In genomic region chr17:24210591-24210990, GRCm38 (mm10) we compare ENCODE assay signal across 13 mouse cellular contexts. TPM values are rescaled to one million over a fixed set of nuclear protein-coding genes. Genes with fewer than 3 reads are reported as not detected.
A peak's percentile ranks its signal among the peaks of the same experiment; 100 is the strongest.
DNase-seq lines count a peak whose midpoint lies in the region; ATAC-seq and TF ChIP-seq lines count a peak whose summit lies in the region.
"Had no signal": no experiment of that assay in that cellular context is flagged by ENCODE, and none has a peak within 500 bp of the region (broad histone marks: within the 10 kb centered on the region; RNA-seq: fewer than 3 reads in every experiment).

No protein-coding gene starts in this region.

- no peak for TF ChIP-seq CTCF in G1E (IDR thresholded peaks at IDR 0.05; ENCODE audit: low read depth, low read length)

- WGBS in hindbrain, embryonic 10.5 days: 85% methylated on average over 3 of the region's 3 CpGs
- 89% methylated on average over 3 of the region's 3 CpGs for WGBS in hindbrain, embryonic 14.5 days
- WGBS in hindbrain, embryonic 13.5 days: 89% methylated on average over 3 of the region's 3 CpGs
- WGBS in midbrain, embryonic 12.5 days: 86% methylated on average over 3 of the region's 3 CpGs

- H3K9ac ChIP-seq in hindbrain, embryonic 14.5 days: no peak overlapping the region
- no peak overlapping the region for H3K9ac ChIP-seq in hindbrain, embryonic 13.5 days
- H3K9ac ChIP-seq in midbrain, embryonic 12.5 days (replicated peaks): no peak overlapping the region

- no peaks in the 10 kb centered on the region for H3K9me3 ChIP-seq in hindbrain, embryonic 10.5 days
- no peaks in the 10 kb centered on the region for H3K9me3 ChIP-seq in hindbrain, embryonic 14.5 days (ENCODE audit: control insufficient read depth, low read length)
- no peaks in the 10 kb centered on the region for H3K9me3 ChIP-seq in G1E (replicated peaks)
- H3K9me3 ChIP-seq in hindbrain, embryonic 13.5 days: no peaks in the 10 kb centered on the region
- no peaks in the 10 kb centered on the region for H3K9me3 ChIP-seq in midbrain, embryonic 12.5 days

- H3K4me2 ChIP-seq in hindbrain, embryonic 14.5 days (replicated peaks): no peak overlapping the region
- H3K4me2 ChIP-seq in hindbrain, embryonic 13.5 days: peak overlapping the region; percentile 97
- peak overlapping the region; percentile 85; the same call in 1 of the 2 replicates for H3K4me2 ChIP-seq in midbrain, embryonic 12.5 days (replicated peaks)

- peak overlapping the region; percentile 90; the same call in 1 of the 2 replicates for H3K27ac ChIP-seq in hindbrain, embryonic 10.5 days
- no peak overlapping the region for H3K27ac ChIP-seq in hindbrain, embryonic 14.5 days
- H3K27ac ChIP-seq in hindbrain, embryonic 13.5 days: peak overlapping the region; percentile 44; the same call in 1 of the 2 replicates
- peak overlapping the region; percentile 67 for H3K27ac ChIP-seq in midbrain, embryonic 12.5 days (replicated peaks)

- H3K4me3 ChIP-seq in hindbrain, embryonic 10.5 days: peak overlapping the region; percentile 1; the same call in 1 of the 2 replicates
- no peak overlapping the region for H3K4me3 ChIP-seq in hindbrain, embryonic 14.5 days (replicated peaks; ENCODE audit: low read length)
- peak overlapping the region; percentile 45; the same call in 1 of the 2 replicates for H3K4me3 ChIP-seq in G1E (ENCODE audit: low read depth, low read length)
- H3K4me3 ChIP-seq in hindbrain, embryonic 13.5 days: no peak overlapping the region
- H3K4me3 ChIP-seq in midbrain, embryonic 12.5 days: no peak overlapping the region

- no peak for ATAC-seq in hindbrain, embryonic 14.5 days (ENCODE audit: low FRiP score)
- ATAC-seq in G1E (ENCODE audit: extremely low read depth, insufficient number of reproducible peaks, low FRiP score, poor library complexity, severe bottlenecking): no peak
- ATAC-seq in hindbrain, embryonic 13.5 days (ENCODE audit: low FRiP score): no peak
- ATAC-seq in midbrain, embryonic 12.5 days (ENCODE audit: low FRiP score, low read depth): no peak
- no peak for ATAC-seq in frontal cortex, adult (ENCODE audit: low TSS enrichment)

- H3K4me1 ChIP-seq in hindbrain, embryonic 10.5 days (replicated peaks): peaks cover 71% of the 10 kb centered on the region
- H3K4me1 ChIP-seq in hindbrain, embryonic 14.5 days (replicated peaks; ENCODE audit: control insufficient read depth, insufficient read depth, low read length): peaks cover 57% of the 10 kb centered on the region
- peaks cover 84% of the 10 kb centered on the region for H3K4me1 ChIP-seq in G1E (ENCODE audit: insufficient read depth, low read depth, low read length)
- peaks cover 70% of the 10 kb centered on the region for H3K4me1 ChIP-seq in hindbrain, embryonic 13.5 days (replicated peaks)
- H3K4me1 ChIP-seq in midbrain, embryonic 12.5 days: peaks cover 68% of the 10 kb centered on the region

- H3K36me3 ChIP-seq in hindbrain, embryonic 10.5 days: peaks cover 14% of the 10 kb centered on the region
- peaks cover 8% of the 10 kb centered on the region for H3K36me3 ChIP-seq in hindbrain, embryonic 14.5 days (replicated peaks; ENCODE audit: control insufficient read depth, insufficient read depth)
- H3K36me3 ChIP-seq in G1E (replicated peaks): peaks cover 41% of the 10 kb centered on the region
- peaks cover 10% of the 10 kb centered on the region for H3K36me3 ChIP-seq in hindbrain, embryonic 13.5 days
- H3K36me3 ChIP-seq in midbrain, embryonic 12.5 days: peaks cover 13% of the 10 kb centered on the region

- peaks cover 48% of the 10 kb centered on the region for H3K27me3 ChIP-seq in hindbrain, embryonic 10.5 days (ENCODE audit: insufficient read depth, poor library complexity, severe bottlenecking)
- 0 out of 2 replicates have a peak, but pooled peaks cover 4% of the 10 kb centered on the region for H3K27me3 ChIP-seq in hindbrain, embryonic 14.5 days (ENCODE audit: control insufficient read depth, insufficient read depth, low read length)
- H3K27me3 ChIP-seq in G1E (ENCODE audit: insufficient read depth, low read length): no peaks in the 10 kb centered on the region
- peaks cover 32% of the 10 kb centered on the region for H3K27me3 ChIP-seq in hindbrain, embryonic 13.5 days
- peaks cover 60% of the 10 kb centered on the region for H3K27me3 ChIP-seq in midbrain, embryonic 12.5 days

- DNase-seq in hindbrain, embryonic 10.5 days (ENCODE audit: low spot score): no peak
- DNase-seq in hindbrain, embryonic 14.5 days (ENCODE audit: low spot score): no peak
- no peak for DNase-seq in G1E (ENCODE audit: low spot score)
- DNase-seq in urinary bladder, postnatal 14 days (ENCODE audit: low spot score): no peak
- DNase-seq in ovary, adult 18-20 months (ENCODE audit: low spot score): no peak
- DNase-seq: adrenal gland, adult 8-10 months; heart, postnatal 10 days; lung, postnatal 14 days; spleen, adult 18-20 months had no signal

RNA-seq across cellular contexts. Expression of gene Ntn3, which starts 1.3 kb away (rescaled TPM):
- polyA plus RNA-seq in hindbrain, embryonic 10.5 days (2016; fragmentation: Nextera tagmentation; extraction: Ambion mirVana): 4.8 and 7.3 TPM in 2 replicates
- polyA plus RNA-seq in hindbrain, embryonic 14.5 days (2014; fragmentation: Nextera tagmentation; extraction: Ambion mirVana): 3.9 and 5.0 TPM in 2 replicates
- total RNA-seq in G1E (2014; fragmentation: Nextera tagmentation) (3.8 and 3.9 TPM in 2 replicates), G1E (2017) (1.5 and 2.1 TPM in 2 replicates)
- polyA plus RNA-seq in G1E (2012): 1.6 and 1.8 TPM in 2 replicates
- polyA plus RNA-seq in hindbrain, embryonic 13.5 days (2015; fragmentation: Nextera tagmentation; extraction: Ambion mirVana): 4.2 and 5.2 TPM in 2 replicates
- polyA plus RNA-seq in midbrain, embryonic 12.5 days (2016; fragmentation: Nextera tagmentation; extraction: Ambion mirVana): 6.9 and 7.0 TPM in 2 replicates
- total RNA-seq: neutrophil, adult 5-6 weeks had no signal

RNA-seq across cellular contexts. Expression of gene Tbc1d24, which starts 5.2 kb away (rescaled TPM):
- polyA plus RNA-seq in hindbrain, embryonic 10.5 days (2016; fragmentation: Nextera tagmentation; extraction: Ambion mirVana): 6.0 and 6.4 TPM in 2 replicates
- polyA plus RNA-seq in hindbrain, embryonic 14.5 days (2014; fragmentation: Nextera tagmentation; extraction: Ambion mirVana): 27.1 and 27.6 TPM in 2 replicates
- 94.0 and 120 TPM in 2 replicates for total RNA-seq in G1E (2014; fragmentation: Nextera tagmentation)
- total RNA-seq in G1E (2017): 57.9 and 59.1 TPM in 2 replicates
- polyA plus RNA-seq in G1E (2012): 14.6 and 23.4 TPM in 2 replicates
- 24.4 and 25.5 TPM in 2 replicates for polyA plus RNA-seq in hindbrain, embryonic 13.5 days (2015; fragmentation: Nextera tagmentation; extraction: Ambion mirVana)
- 14.2 and 14.8 TPM in 2 replicates for polyA plus RNA-seq in midbrain, embryonic 12.5 days (2016; fragmentation: Nextera tagmentation; extraction: Ambion mirVana)

RNA-seq across cellular contexts. Expression of gene Tedc2, which starts 10.1 kb away (rescaled TPM):
- 19.3 and 22.4 TPM in 2 replicates for polyA plus RNA-seq in hindbrain, embryonic 10.5 days (2016; fragmentation: Nextera tagmentation; extraction: Ambion mirVana)
- polyA plus RNA-seq in hindbrain, embryonic 14.5 days (2014; fragmentation: Nextera tagmentation; extraction: Ambion mirVana): 8.2 and 10.1 TPM in 2 replicates
- total RNA-seq in G1E (2014; fragmentation: Nextera tagmentation) (22.8 and 41.7 TPM in 2 replicates), G1E (2017) (38.3 and 46.5 TPM in 2 replicates)
- 47.0 and 55.1 TPM in 2 replicates for polyA plus RNA-seq in G1E (2012)
- 11.8 and 12.8 TPM in 2 replicates for polyA plus RNA-seq in hindbrain, embryonic 13.5 days (2015; fragmentation: Nextera tagmentation; extraction: Ambion mirVana)
- polyA plus RNA-seq in midbrain, embryonic 12.5 days (2016; fragmentation: Nextera tagmentation; extraction: Ambion mirVana): 13.9 and 14.7 TPM in 2 replicates

RNA-seq across cellular contexts. Expression of gene Ccnf, which starts 40.7 kb away (rescaled TPM):
- polyA plus RNA-seq in hindbrain, embryonic 10.5 days (2016; fragmentation: Nextera tagmentation; extraction: Ambion mirVana): 97.9 and 115 TPM in 2 replicates
- 11.8 and 21.2 TPM in 2 replicates for polyA plus RNA-seq in hindbrain, embryonic 14.5 days (2014; fragmentation: Nextera tagmentation; extraction: Ambion mirVana)
- total RNA-seq in G1E (2014; fragmentation: Nextera tagmentation) (65.0 and 73.4 TPM in 2 replicates), G1E (2017) (59.1 and 65.1 TPM in 2 replicates)
- polyA plus RNA-seq in G1E (2012): 87.0 and 87.6 TPM in 2 replicates
- polyA plus RNA-seq in hindbrain, embryonic 13.5 days (2015; fragmentation: Nextera tagmentation; extraction: Ambion mirVana): 17.2 and 17.9 TPM in 2 replicates
- polyA plus RNA-seq in midbrain, embryonic 12.5 days (2016; fragmentation: Nextera tagmentation; extraction: Ambion mirVana): 76.5 and 77.3 TPM in 2 replicates

RNA-seq across cellular contexts. Expression of gene Atp6v0c, which starts 41.1 kb away (rescaled TPM):
- polyA plus RNA-seq in hindbrain, embryonic 10.5 days (2016; fragmentation: Nextera tagmentation; extraction: Ambion mirVana): 488 and 579 TPM in 2 replicates
- polyA plus RNA-seq in hindbrain, embryonic 14.5 days (2014; fragmentation: Nextera tagmentation; extraction: Ambion mirVana): 1,495 and 1,569 TPM in 2 replicates
- total RNA-seq in G1E (2014; fragmentation: Nextera tagmentation) (126 and 189 TPM in 2 replicates), G1E (2017) (61.1 and 65.5 TPM in 2 replicates)
- polyA plus RNA-seq in G1E (2012): 209 and 285 TPM in 2 replicates
- 1,028 and 1,039 TPM in 2 replicates for polyA plus RNA-seq in hindbrain, embryonic 13.5 days (2015; fragmentation: Nextera tagmentation; extraction: Ambion mirVana)
- polyA plus RNA-seq in midbrain, embryonic 12.5 days (2016; fragmentation: Nextera tagmentation; extraction: Ambion mirVana): 512 and 518 TPM in 2 replicates

Comparison
In these comparisons a context has a peak if more than half of its experiments do, and no peak if none do; other contexts are left out.
1. H3K4me3 ChIP-seq: peak in hindbrain, embryonic 10.5 days (single experiment) and G1E (single experiment); none in hindbrain, embryonic 14.5 days (single experiment), hindbrain, embryonic 13.5 days (single experiment) and midbrain, embryonic 12.5 days (single experiment).